Mouse (Mus musculus) limb, embryonic 11.5 days (tissue): ENCODE measurements around the gene Mrpl24. TPM values are rescaled to one million over a fixed set of nuclear protein-coding genes. Genes with fewer than 3 reads are reported as not detected.

Experiments
- ATAC-seq: fragments of 200-750 bp; cut with Nextera tagmentation; 2 replicates; pipeline ENCODE4 v1.8.0; 2017; ENCODE audit warnings: low read depth; ENCODE audit not compliant: insufficient number of reproducible peaks, low FRiP score, low TSS enrichment
- DNase-seq: peaks from one replicate; pipeline ENCODE4 v3.0.0-alpha.2; 2015; ENCODE audit warnings: low spot score
- H3K27ac ChIP-seq: fragments of 300-500 bp; sonication (generic); replicated peaks from 2 replicates; pipeline ENCODE4 v1.5.1; 2014; ENCODE audit warnings: low read depth, mild to moderate bottlenecking, low read length
- H3K27me3 ChIP-seq: fragments of 300-500 bp; sonication (generic); 2 replicates; pipeline ENCODE4 v1.6.1; 2014; ENCODE audit warnings: mild to moderate bottlenecking, low read length, mixed read lengths; ENCODE audit not compliant: control insufficient read depth, insufficient read depth
- H3K36me3 ChIP-seq: fragments of 300-500 bp; sonication (generic); 2 replicates; pipeline ENCODE4 v1.6.1; 2014; ENCODE audit warnings: mild to moderate bottlenecking, low read length, moderate library complexity, mixed read lengths; ENCODE audit not compliant: control insufficient read depth, insufficient read depth
- H3K4me1 ChIP-seq: fragments of 300-500 bp; sonication (generic); 2 replicates; pipeline ENCODE4 v1.6.1; 2014; ENCODE audit warnings: low read length, mixed read lengths; ENCODE audit not compliant: control insufficient read depth, insufficient read depth
- H3K4me2 ChIP-seq: fragments of 300-500 bp; sonication (generic); 2 replicates; pipeline ENCODE4 v1.6.1; 2014; ENCODE audit warnings: low read depth, mild to moderate bottlenecking, moderate library complexity; ENCODE audit not compliant: severe bottlenecking
- H3K4me3 ChIP-seq: fragments of 300-500 bp; sonication (generic); 2 replicates; pipeline ENCODE4 v1.5.1; 2014; ENCODE audit warnings: low read depth, low read length
- H3K9ac ChIP-seq: fragments of 300-500 bp; sonication (generic); 2 replicates; pipeline ENCODE4 v1.6.1; 2014; ENCODE audit warnings: mild to moderate bottlenecking, low read length
- H3K9me3 ChIP-seq: fragments of 300-500 bp; sonication (generic); 2 replicates; pipeline ENCODE4 v1.6.1; 2016; ENCODE audit warnings: low read length; ENCODE audit not compliant: control insufficient read depth
- WGBS: fragments of 180-500 bp; shearing (Covaris S2); extraction: QIAGEN DNeasy Blood & Tissue Kit; methylation state at CpG from one replicate; pipeline ENCODE4 v1.1.7; 2014; 5-methylcytosine and 5-hydroxymethylcytosine counted together
- polyA plus RNA-seq: library from polyadenylated mRNA; unstranded; fragments of >200 nt; fragmentation: Nextera tagmentation; extraction: Ambion mirVana; gene quantifications from 2 replicates; pipeline ENCODE4 v1.2.1, GENCODE M21; 2014

Gene Mrpl24
- polyA plus RNA-seq, 1 experiment from 2014 or later: 76.8 TPM

GRCm38 (mm10) chr3:87946541-87946860, 27.2 kb downstream of the Mrpl24 start:
- no peaks in the 10 kb centered on the region for H3K27me3 ChIP-seq
- 10% methylated on average over 1 of the region's 1 CpGs for WGBS
- H3K36me3 ChIP-seq: peaks cover 8% of the 10 kb centered on the region
- DNase-seq (no peak), ATAC-seq (no peak)
- H3K27ac ChIP-seq: peak overlapping the region; percentile 98
- 0 out of 2 replicates have a peak overlapping the region, but pooled peaks have one; percentile 5 for H3K4me3 ChIP-seq
- no peaks in the 10 kb centered on the region for H3K9me3 ChIP-seq
- peaks cover 46% of the 10 kb centered on the region for H3K4me1 ChIP-seq
- peak overlapping the region; percentile 54 for H3K9ac ChIP-seq
- peak overlapping the region; percentile 70 for H3K4me2 ChIP-seq

GRCm38 (mm10) chr3:87947056-87947810, 27.9 kb downstream of the Mrpl24 start:
- Histone ChIP-seq H3K4me2 (peak overlapping the region; percentile 70), H3K4me1 (peaks cover 53% of the 10 kb centered on the region), H3K27me3 (no peaks in the 10 kb centered on the region), H3K4me3 (peak overlapping the region; percentile 73), H3K9me3 (no peaks in the 10 kb centered on the region), H3K36me3 (peaks cover 4% of the 10 kb centered on the region; the same call in 1 of the 2 replicates), H3K27ac (peak overlapping the region; percentile 98), H3K9ac (peak overlapping the region; percentile 77)
- under 1% methylated on average over 24 of the region's 26 CpGs for WGBS
- peak; percentile 73 for DNase-seq
- 0 out of 2 replicates have a peak, but pooled peaks have one; percentile 3 for ATAC-seq

- Histone ChIP-seq H3K9me3 (no peaks in the 10 kb centered on the region), H3K27ac (peak overlapping the region; percentile 98), H3K4me1 (peaks cover 57% of the 10 kb centered on the region), H3K9ac (peak overlapping the region; percentile 77), H3K4me2 (peak overlapping the region; percentile 70), H3K4me3 (peak overlapping the region; percentile 73), H3K27me3 (no peaks in the 10 kb centered on the region), H3K36me3 (no peaks in the 10 kb centered on the region; the same call in 1 of the 2 replicates)
- WGBS: under 1% methylated on average over 17 of the region's 17 CpGs
- DNase-seq (peak; percentile 86), ATAC-seq (peak; percentile 37; the same call in 1 of the 2 replicates)
Observed at GRCm38 (mm10) chr3:87947811-87948199, 28.5 kb downstream of the Mrpl24 start.

- Histone ChIP-seq H3K36me3 (peaks cover 3% of the 10 kb centered on the region; the same call in 1 of the 2 replicates), H3K27ac (peak within 1 kb of the TSS; percentile 98), H3K9me3 (no peaks in the 10 kb centered on the region), H3K4me1 (peaks cover 54% of the 10 kb centered on the region), H3K9ac (peak within 1 kb of the TSS; percentile 77), H3K4me3 (peak within 1 kb of the TSS; percentile 73), H3K27me3 (no peaks in the 10 kb centered on the region), H3K4me2 (peak within 1 kb of the TSS; percentile 70)
- WGBS: under 1% methylated on average over 35 of the region's 35 CpGs
- ATAC-seq (peak; percentile 48), DNase-seq (peak; percentile 85)
Observed at GRCm38 (mm10) chr3:87948378-87949265, 29.3 kb downstream of the Mrpl24 start, which contains the start of gene Crabp2. TSS of gene Crabp2 (plus strand) at chr3:87948666.

DNA sequence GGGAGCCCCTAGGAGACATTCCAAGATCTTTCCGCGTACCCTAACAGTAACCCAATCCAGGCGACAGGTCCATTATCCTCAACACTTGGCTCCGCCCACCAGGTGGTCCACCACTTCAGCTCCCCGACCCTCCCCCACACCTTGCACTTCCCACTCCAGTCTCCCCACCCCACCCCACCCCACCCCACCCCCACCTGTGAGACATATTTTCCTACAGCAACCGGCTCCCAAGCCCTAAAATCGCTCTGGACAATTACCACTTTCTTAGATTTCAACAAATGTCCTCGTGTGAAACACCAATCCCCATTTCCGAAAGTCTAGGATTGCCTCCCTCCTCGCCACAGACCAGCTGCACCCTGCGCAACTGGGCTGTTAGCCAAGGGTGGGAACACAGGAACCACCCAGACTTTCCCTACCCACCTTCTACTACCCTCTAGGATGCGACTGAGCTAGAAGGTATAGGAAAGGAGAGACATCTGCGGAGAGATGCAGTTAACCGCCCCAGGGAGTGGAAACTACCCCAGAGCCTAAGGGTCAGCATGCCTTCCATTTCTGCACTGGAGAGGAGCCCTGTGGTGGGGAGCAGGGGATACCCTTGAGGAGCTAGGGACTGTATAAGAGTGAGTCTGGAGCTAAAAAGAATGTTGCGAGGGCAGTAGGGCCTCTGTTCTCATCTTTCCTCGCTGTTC, 30.1 kb downstream of the Mrpl24 start:
- Histone ChIP-seq H3K4me1 (peaks cover 51% of the 10 kb centered on the region), H3K4me3 (peak overlapping the region; percentile 73), H3K9me3 (no peaks in the 10 kb centered on the region), H3K27me3 (no peaks in the 10 kb centered on the region), H3K36me3 (peaks cover 5% of the 10 kb centered on the region; the same call in 1 of the 2 replicates), H3K27ac (peak overlapping the region; percentile 98), H3K4me2 (peak overlapping the region; percentile 70), H3K9ac (peak overlapping the region; percentile 77)
- peak; percentile 40 for DNase-seq
- peak; percentile 28; the same call in 1 of the 2 replicates for ATAC-seq
- WGBS: under 1% methylated on average over 16 of the region's 16 CpGs

DNA sequence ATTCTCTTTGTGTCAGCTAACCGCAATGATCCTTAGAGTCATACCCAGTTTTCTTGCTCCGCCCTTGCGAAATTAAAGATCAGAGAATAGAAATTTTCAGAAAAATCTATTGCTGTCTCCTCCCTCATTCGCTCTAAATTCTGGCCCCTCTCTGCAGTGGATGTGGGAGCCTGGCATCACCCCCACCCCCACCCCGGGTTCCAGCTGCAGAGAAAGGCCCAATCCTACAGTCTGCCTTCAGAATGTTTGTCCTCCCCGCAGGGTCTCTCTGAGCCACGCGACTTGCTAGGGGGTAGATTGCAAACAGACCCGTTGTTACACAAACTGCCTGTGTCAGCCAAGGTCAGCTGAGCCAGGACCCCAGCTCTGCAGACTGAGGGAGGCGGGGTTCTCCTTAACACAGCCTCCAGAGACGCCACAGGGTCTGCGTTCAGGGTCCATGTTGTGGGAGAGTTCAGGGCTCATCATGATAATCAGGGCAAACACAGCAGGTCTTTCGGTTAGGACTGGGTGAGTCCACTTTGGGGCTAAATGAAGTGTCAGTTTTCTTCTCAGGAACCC, 30.7 kb downstream of the Mrpl24 start:
- no peak for ATAC-seq
- Histone ChIP-seq H3K4me2 (peak overlapping the region; percentile 70), H3K9ac (peak overlapping the region; percentile 77), H3K4me1 (peaks cover 45% of the 10 kb centered on the region), H3K36me3 (0 out of 2 replicates have a peak, but pooled peaks cover 5% of the 10 kb centered on the region), H3K4me3 (peak overlapping the region; percentile 73), H3K27me3 (no peaks in the 10 kb centered on the region), H3K9me3 (no peaks in the 10 kb centered on the region), H3K27ac (peak overlapping the region; percentile 58; the same call in 1 of the 2 replicates)
- 2% methylated on average over 13 of the region's 13 CpGs for WGBS
- peak; percentile 67 for DNase-seq

DNA sequence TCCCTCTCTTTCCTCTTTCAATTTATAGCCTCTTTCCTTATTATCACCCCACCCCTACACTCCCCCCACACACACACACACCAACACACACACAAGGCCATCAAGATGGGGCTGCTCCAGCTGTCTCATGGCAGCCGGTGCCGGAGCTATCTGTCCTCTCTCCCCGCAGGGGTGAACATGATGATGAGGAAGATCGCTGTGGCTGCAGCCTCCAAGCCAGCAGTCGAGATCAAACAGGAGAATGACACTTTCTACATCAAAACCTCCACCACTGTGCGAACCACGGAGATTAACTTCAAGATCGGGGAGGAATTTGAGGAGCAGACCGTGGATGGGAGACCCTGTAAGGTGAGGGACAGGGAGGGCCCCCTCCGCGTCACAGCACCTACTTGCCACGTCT, 32.6 kb downstream of the Mrpl24 start:
- H3K4me3 ChIP-seq: peak overlapping the region; percentile 18
- no peak for DNase-seq
- 17% methylated on average over 12 of the region's 12 CpGs for WGBS
- ATAC-seq: no peak
- no peaks in the 10 kb centered on the region for H3K27me3 ChIP-seq
- peak overlapping the region; percentile 45; the same call in 1 of the 2 replicates for H3K27ac ChIP-seq
- H3K9ac ChIP-seq: peak overlapping the region; percentile 32; the same call in 1 of the 2 replicates
- H3K9me3 ChIP-seq: no peaks in the 10 kb centered on the region; the same call in 1 of the 2 replicates
- 0 out of 2 replicates have a peak, but pooled peaks cover 5% of the 10 kb centered on the region for H3K36me3 ChIP-seq
- H3K4me2 ChIP-seq: peak overlapping the region; percentile 70
- H3K4me1 ChIP-seq: peaks cover 26% of the 10 kb centered on the region
